Mouse (Mus musculus): ENCODE data around the gene Arhgap9. TPM values are rescaled to one million over a fixed set of nuclear protein-coding genes. Genes with fewer than 3 reads are reported as not detected.

Gene Arhgap9
- polyA plus RNA-seq, 1 experiment from 2014 or later: 2.0 TPM

DNA sequence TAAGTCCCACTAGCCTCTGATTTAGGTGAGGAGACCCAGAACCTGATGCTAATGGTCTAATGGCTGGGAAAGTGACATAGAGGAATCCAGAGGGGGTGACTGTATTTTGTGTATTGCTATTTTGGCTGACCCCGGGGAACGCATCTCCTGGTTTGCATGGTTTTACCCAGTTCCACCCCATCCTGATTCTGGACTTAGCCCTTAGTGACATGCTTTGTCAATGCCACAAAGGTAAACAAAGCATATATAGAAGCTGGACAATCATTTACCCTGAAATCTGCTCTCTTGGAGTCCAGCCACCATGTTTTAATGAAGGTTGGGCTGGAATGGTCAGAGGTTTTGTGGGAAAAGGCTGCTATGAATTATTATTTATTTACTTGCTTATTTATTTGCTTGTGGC lies 46.5 kb downstream of the Arhgap9 start:
- Histone ChIP-seq H3K4me1 (peaks cover 16% of the 10 kb centered on the region), H3K27ac (replicated peaks) (no peak overlapping the region), H3K4me3 (no peak overlapping the region), H3K36me3 (replicated peaks) (no peaks in the 10 kb centered on the region), H3K27me3 (replicated peaks; ENCODE audit: low read depth, poor library complexity, severe bottlenecking) (no peaks in the 10 kb centered on the region), H3K9me3 (no peaks in the 10 kb centered on the region)
- 81% methylated on average over 2 of the region's 2 CpGs for WGBS
- DNase-seq (ENCODE audit: low spot score): no peak

GRCm38 (mm10) chr10:127369834-127370820 lies 48.4 kb downstream of the Arhgap9 start, which contains the start of gene Inhbc:
Inhbc (minus strand) TSS chr10:127370431.
- DNase-seq (ENCODE audit: low spot score): no peak
- Histone ChIP-seq H3K36me3 (replicated peaks) (no peaks in the 10 kb centered on the region), H3K4me1 (peaks cover 16% of the 10 kb centered on the region), H3K4me3 (no peak within 1 kb of the TSS), H3K9me3 (no peaks in the 10 kb centered on the region), H3K27me3 (replicated peaks; ENCODE audit: low read depth, poor library complexity, severe bottlenecking) (no peaks in the 10 kb centered on the region), H3K27ac (replicated peaks) (no peak within 1 kb of the TSS)
- 75% methylated on average over 22 of the region's 22 CpGs for WGBS

DNA sequence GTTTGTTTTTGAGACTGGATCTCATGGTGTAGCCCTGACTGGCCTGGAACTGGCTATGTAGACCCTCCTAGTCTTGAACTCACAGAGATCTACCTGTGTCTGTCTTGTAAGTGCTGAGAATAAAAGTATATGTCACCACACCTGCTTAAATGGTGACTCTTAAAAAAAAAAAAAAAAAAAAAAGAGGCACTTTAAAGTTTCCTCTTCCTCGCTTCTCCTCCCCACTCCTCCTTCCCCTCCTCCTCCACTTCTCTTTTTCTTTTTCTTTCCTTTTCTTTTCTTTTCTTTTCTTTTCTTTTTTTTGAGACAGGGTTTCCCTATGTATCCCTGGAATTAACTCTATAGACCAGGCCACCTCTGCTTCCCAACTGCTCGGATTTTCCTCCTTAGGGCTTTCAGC lies 49.3 kb downstream of the Arhgap9 start:
- H3K36me3 ChIP-seq (replicated peaks): no peaks in the 10 kb centered on the region
- DNase-seq (ENCODE audit: low spot score): no peak
- 71% methylated on average over 2 of the region's 2 CpGs for WGBS

GRCm38 (mm10) chr10:127377700-127378099 lies 55.9 kb downstream of the Arhgap9 start:
- no peak for DNase-seq (ENCODE audit: low spot score)
- no peak overlapping the region for H3K4me3 ChIP-seq
- H3K27ac ChIP-seq (replicated peaks): no peak overlapping the region
- H3K9me3 ChIP-seq: no peaks in the 10 kb centered on the region
- peaks cover 11% of the 10 kb centered on the region for H3K4me1 ChIP-seq
- no peaks in the 10 kb centered on the region for H3K27me3 ChIP-seq (replicated peaks; ENCODE audit: low read depth, poor library complexity, severe bottlenecking)
- 77% methylated on average over 3 of the region's 3 CpGs for WGBS
- no peaks in the 10 kb centered on the region for H3K36me3 ChIP-seq (replicated peaks)

More for the DNA sequence above, 49.3 kb downstream of the Arhgap9 start:
- no peak overlapping the region for H3K27ac ChIP-seq (replicated peaks)
- no peaks in the 10 kb centered on the region for H3K9me3 ChIP-seq
- peaks cover 16% of the 10 kb centered on the region for H3K4me1 ChIP-seq
- H3K27me3 ChIP-seq (replicated peaks; ENCODE audit: low read depth, poor library complexity, severe bottlenecking): no peaks in the 10 kb centered on the region
- no peak overlapping the region for H3K4me3 ChIP-seq

Other genes starting within 250 kb of the Arhgap9 start
- gene Agap2, start 246.7 kb upstream of the Arhgap9 start, polyA plus RNA-seq (2016; fragmentation: Nextera tagmentation; extraction: Ambion mirVana): 0.04 and 0.21 TPM in 2 replicates
- 59.7 and 60.1 TPM in 2 replicates for gene Os9, start 200.8 kb upstream of the Arhgap9 start, polyA plus RNA-seq (2016; fragmentation: Nextera tagmentation; extraction: Ambion mirVana)
- gene B4galnt1, start 156.7 kb upstream of the Arhgap9 start, polyA plus RNA-seq (2016; fragmentation: Nextera tagmentation; extraction: Ambion mirVana): 3.0 and 3.8 TPM in 2 replicates
- 2.1 and 2.9 TPM in 2 replicates for gene Slc26a10, start 141.3 kb upstream of the Arhgap9 start, polyA plus RNA-seq (2016; fragmentation: Nextera tagmentation; extraction: Ambion mirVana)
- gene Arhgef25, start 131.9 kb upstream of the Arhgap9 start, polyA plus RNA-seq (2016; fragmentation: Nextera tagmentation; extraction: Ambion mirVana): 26.9 and 29.6 TPM in 2 replicates
- gene Dtx3, start 126.2 kb upstream of the Arhgap9 start, polyA plus RNA-seq (2016; fragmentation: Nextera tagmentation; extraction: Ambion mirVana): 107 and 115 TPM in 2 replicates
- 25.3 and 25.9 TPM in 2 replicates for gene Pip4k2c, start 110.4 kb upstream of the Arhgap9 start, polyA plus RNA-seq (2016; fragmentation: Nextera tagmentation; extraction: Ambion mirVana)
- 11.6 and 11.9 TPM in 2 replicates for gene Kif5a, start 58.6 kb upstream of the Arhgap9 start, polyA plus RNA-seq (2016; fragmentation: Nextera tagmentation; extraction: Ambion mirVana)
- 187 and 197 TPM in 2 replicates for gene Dctn2, start 55.6 kb upstream of the Arhgap9 start, polyA plus RNA-seq (2016; fragmentation: Nextera tagmentation; extraction: Ambion mirVana)
- gene Mbd6, start 32.9 kb upstream of the Arhgap9 start, polyA plus RNA-seq (2016; fragmentation: Nextera tagmentation; extraction: Ambion mirVana): 11.1 and 12.2 TPM in 2 replicates
- gene Mars, start 10.2 kb upstream of the Arhgap9 start, polyA plus RNA-seq (2016; fragmentation: Nextera tagmentation; extraction: Ambion mirVana): 160 and 175 TPM in 2 replicates
- gene Gli1, start 20.0 kb downstream of the Arhgap9 start, polyA plus RNA-seq (2016; fragmentation: Nextera tagmentation; extraction: Ambion mirVana): 11.4 and 13.0 TPM in 2 replicates
- gene Inhbe, start 32.4 kb downstream of the Arhgap9 start, polyA plus RNA-seq (2016; fragmentation: Nextera tagmentation; extraction: Ambion mirVana): 0.04 TPM in 1 of 2 replicates, not detected in the other
- 0.09 and 0.10 TPM in 2 replicates for gene Inhbc, start 48.5 kb downstream of the Arhgap9 start, polyA plus RNA-seq (2016; fragmentation: Nextera tagmentation; extraction: Ambion mirVana)
- 33.9 and 41.9 TPM in 2 replicates for gene R3hdm2, start 58.4 kb downstream of the Arhgap9 start, polyA plus RNA-seq (2016; fragmentation: Nextera tagmentation; extraction: Ambion mirVana)
- gene Stac3, start 179.7 kb downstream of the Arhgap9 start, polyA plus RNA-seq (2016; fragmentation: Nextera tagmentation; extraction: Ambion mirVana): 0.57 and 0.58 TPM in 2 replicates
- gene Ndufa4l2, start 193.0 kb downstream of the Arhgap9 start, polyA plus RNA-seq (2016; fragmentation: Nextera tagmentation; extraction: Ambion mirVana): 2.2 and 4.5 TPM in 2 replicates
- 110 and 129 TPM in 2 replicates for gene Shmt2, start 200.5 kb downstream of the Arhgap9 start, polyA plus RNA-seq (2016; fragmentation: Nextera tagmentation; extraction: Ambion mirVana)
- 5.2 and 9.7 TPM in 2 replicates for gene Nxph4, start 212.6 kb downstream of the Arhgap9 start, polyA plus RNA-seq (2016; fragmentation: Nextera tagmentation; extraction: Ambion mirVana)

All from embryonic facial prominence, embryonic 10.5 days (tissue).